Mouse (Mus musculus) CH12.LX (cell line): Measurements from ENCODE around the gene Trpm3.

Experiments used
- CTCF ChIP-seq, 2 experiments: IDR thresholded peaks in 1 of 2; conservative IDR thresholded peaks in 1 of 2; 2 replicates each; pipeline ENCODE4 v1.5.1; 2011 to 2012; ENCODE audit warnings: low read depth in 2 of 2, low read length in 2 of 2, improper control_type of control experiment in 1 of 2, inconsistent platforms in 1 of 2, mild to moderate bottlenecking in 1 of 2, moderate library complexity in 1 of 2
- ELF1 ChIP-seq: IDR thresholded peaks from 2 replicates; pipeline ENCODE4 v1.6.1; 2014; ENCODE audit warnings: low read depth, mild to moderate bottlenecking, inconsistent platforms, low read length, improper control_type of control experiment
- EP300 ChIP-seq: IDR thresholded peaks from 2 replicates; pipeline ENCODE4 v1.6.1; 2011; ENCODE audit warnings: low read length, improper control_type of control experiment
- JUND ChIP-seq: conservative IDR thresholded peaks from 2 replicates; pipeline ENCODE4 v1.6.1; 2011; ENCODE audit warnings: low read depth, low read length, improper control_type of control experiment
- MXI1 ChIP-seq: IDR thresholded peaks from 2 replicates; pipeline ENCODE4 v1.6.1; 2011; ENCODE audit warnings: mild to moderate bottlenecking, low read depth, low read length, improper control_type of control experiment
- MYC ChIP-seq: IDR thresholded peaks from 2 replicates; pipeline ENCODE4 v1.6.1; 2011; ENCODE audit warnings: low read depth, mild to moderate bottlenecking, improper control_type of control experiment, low read length
- ZMIZ1 ChIP-seq: IDR thresholded peaks from 2 replicates; pipeline ENCODE4 v1.6.1; 2012; ENCODE audit warnings: low read depth, mild to moderate bottlenecking, inconsistent platforms, low read length, improper control_type of control experiment

DNA sequence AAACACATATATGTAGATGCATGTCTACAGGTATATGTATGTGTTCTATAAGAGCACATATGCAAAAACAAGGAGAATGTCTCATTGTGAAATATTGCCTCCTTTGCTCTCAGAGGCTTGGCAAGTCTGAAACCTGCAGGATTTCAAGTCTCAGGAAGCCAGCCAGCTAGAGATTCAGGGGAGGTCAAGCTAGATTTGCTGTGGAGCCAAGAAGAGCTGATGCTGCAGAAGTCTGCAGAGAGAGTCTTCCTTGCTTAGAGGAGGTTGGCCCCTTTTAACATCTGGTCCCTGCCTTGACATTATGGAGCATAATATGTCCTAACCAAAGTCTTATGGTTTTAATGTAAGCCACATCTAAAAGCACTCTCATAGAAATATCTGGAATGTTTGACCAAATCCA lies 323.2 kb downstream of the Trpm3 start:
- TF ChIP-seq JUND (no peak), MXI1 (no peak), ZMIZ1 (no peak), MYC (no peak), ELF1 (no peak), CTCF (conservative IDR thresholded peaks at IDR 0.05 in 1 of 2, IDR thresholded peaks at IDR 0.05 in 1 of 2; ENCODE audit: low read depth in 2 of 2, low read length in 2 of 2) (no peak), EP300 (no peak)
